Mouse (Mus musculus) v-Abl transformed pro-B cells (cell line): ENCODE data around the gene Cdc6.

ENCODE experiments used
- in situ Hi-C, 2 experiments: fragments of 400-800 bp; cut with MboI; formaldehyde crosslinking; loops; one replicate each; pipeline ENCODE4 v1.15.1; 2025; ENCODE audit not compliant: unreplicated experiment in 2 of 2

Cdc6 gene

GRCm38 (mm10) chr11:98940776-98941175 lies 33.2 kb downstream of the Cdc6 start:
- in situ Hi-C loops = loop anchor here in 1 of 2 experiments (25.0 kb wide), 1 partner anchor 1647 kb away; no protein-coding TSS in a partner anchor

- in situ Hi-C loops = loop anchor here in 1 of 2 experiments (25.0 kb wide), 1 partner anchor 1646 kb away; no protein-coding TSS in a partner anchor
Observed at GRCm38 (mm10) chr11:98941341-98941825, 33.8 kb downstream of the Cdc6 start.

GRCm38 (mm10) chr11:98941826-98942550 lies 34.4 kb downstream of the Cdc6 start:
- in situ Hi-C loops = loop anchor here in 1 of 2 experiments (25.0 kb wide), 1 partner anchor 1645 kb away; no protein-coding TSS in a partner anchor

GRCm38 (mm10) chr11:98942555-98942922 lies 34.9 kb downstream of the Cdc6 start:
- in situ Hi-C loops = loop anchor here in 1 of 2 experiments (25.0 kb wide), 1 partner anchor 1645 kb away; no protein-coding TSS in a partner anchor

GRCm38 (mm10) chr11:98942923-98943641 lies 35.5 kb downstream of the Cdc6 start:
- in situ Hi-C loops = loop anchor here in 1 of 2 experiments (25.0 kb wide), 1 partner anchor 1644 kb away; no protein-coding TSS in a partner anchor

- in situ Hi-C loops = loop anchor here in 1 of 2 experiments (25.0 kb wide), 1 partner anchor 1643 kb away; no protein-coding TSS in a partner anchor
Observed at GRCm38 (mm10) chr11:98943741-98944461, 36.3 kb downstream of the Cdc6 start.

- in situ Hi-C loops = loop anchor here in 1 of 2 experiments (25.0 kb wide), 1 partner anchor 1642 kb away; no protein-coding TSS in a partner anchor
Observed at GRCm38 (mm10) chr11:98944897-98945604, 37.5 kb downstream of the Cdc6 start.

- in situ Hi-C loops = loop anchor here in 1 of 2 experiments (25.0 kb wide), 1 partner anchor 1642 kb away; no protein-coding TSS in a partner anchor
Observed at GRCm38 (mm10) chr11:98945605-98945977, 38.0 kb downstream of the Cdc6 start.

GRCm38 (mm10) chr11:98947969-98948569 lies 40.5 kb downstream of the Cdc6 start:
- in situ Hi-C loops = loop anchor here in 1 of 2 experiments (25.0 kb wide), 1 partner anchor 1639 kb away; no protein-coding TSS in a partner anchor

- in situ Hi-C loops = loop anchor here in 1 of 2 experiments (25.0 kb wide), 1 partner anchor 1638 kb away; no protein-coding TSS in a partner anchor
Observed at GRCm38 (mm10) chr11:98949242-98949957, 41.8 kb downstream of the Cdc6 start.

GRCm38 (mm10) chr11:98949958-98950460 lies 42.4 kb downstream of the Cdc6 start:
- in situ Hi-C loops = loop anchor here in 1 of 2 experiments (25.0 kb wide), 1 partner anchor 1637 kb away; no protein-coding TSS in a partner anchor

GRCm38 (mm10) chr11:98950484-98950883 lies 42.9 kb downstream of the Cdc6 start:
- in situ Hi-C loops = no loop called here

- in situ Hi-C loops = no loop called here
Observed at GRCm38 (mm10) chr11:98951026-98951906, 43.7 kb downstream of the Cdc6 start.

- in situ Hi-C loops = no loop called here
Observed at GRCm38 (mm10) chr11:98952111-98952510, 44.5 kb downstream of the Cdc6 start.

- in situ Hi-C loops = no loop called here
Observed at GRCm38 (mm10) chr11:98952736-98953135, 45.1 kb downstream of the Cdc6 start.

- in situ Hi-C loops = no loop called here
Observed at GRCm38 (mm10) chr11:98953361-98953760, 45.8 kb downstream of the Cdc6 start.

GRCm38 (mm10) chr11:98953835-98954320 lies 46.3 kb downstream of the Cdc6 start:
- in situ Hi-C loops = no loop called here
